Mouse (Mus musculus) heart, embryonic 10.5 days (tissue): ENCODE data around the gene Gm6525. TPM values are rescaled to one million over a fixed set of nuclear protein-coding genes. Genes with fewer than 3 reads are reported as not detected.

Source experiments
- DNase-seq: peaks from one replicate; pipeline ENCODE4 v3.0.0-alpha.2; 2017; ENCODE audit warnings: low spot score
- H3K27ac ChIP-seq: fragments of 300-500 bp; sonication (generic); 2 replicates; pipeline ENCODE4 v1.5.1; 2016; ENCODE audit warnings: mild to moderate bottlenecking
- H3K27me3 ChIP-seq: fragments of 300-500 bp; sonication (generic); 2 replicates; pipeline ENCODE4 v1.6.1; 2016; ENCODE audit warnings: mild to moderate bottlenecking; ENCODE audit not compliant: poor library complexity, insufficient read depth, severe bottlenecking
- H3K36me3 ChIP-seq: fragments of 300-500 bp; sonication (generic); 2 replicates; pipeline ENCODE4 v1.6.1; 2016; ENCODE audit warnings: mild to moderate bottlenecking, moderate library complexity
- H3K4me1 ChIP-seq: fragments of 300-500 bp; sonication (generic); 2 replicates; pipeline ENCODE4 v1.6.1; 2016; ENCODE audit warnings: mild to moderate bottlenecking
- H3K4me3 ChIP-seq: fragments of 300-500 bp; sonication (generic); 2 replicates; pipeline ENCODE4 v1.5.1; 2016; ENCODE audit warnings: mild to moderate bottlenecking, moderate library complexity
- H3K9me3 ChIP-seq: fragments of 300-500 bp; sonication (generic); 2 replicates; pipeline ENCODE4 v1.6.1; 2016; ENCODE audit warnings: mild to moderate bottlenecking, moderate library complexity
- WGBS: fragments of 180-500 bp; shearing (Covaris S2); methylation state at CpG from one replicate; pipeline ENCODE4 v1.1.7; 2016; 5-methylcytosine and 5-hydroxymethylcytosine counted together
- polyA plus RNA-seq: library from polyadenylated mRNA; unstranded; fragments of >200 nt; fragmentation: Nextera tagmentation; extraction: Ambion mirVana; gene quantifications from 2 replicates; pipeline ENCODE4 v1.2.1, GENCODE M21; 2016

Gene Gm6525
- polyA plus RNA-seq, 1 experiment from 2014 or later = 0.25 TPM

GRCm38 (mm10) chr3:84154721-84155141 is 19.2 kb upstream of the Gm6525 start:
- peaks cover 12% of the 10 kb centered on the region for H3K4me1 ChIP-seq
- WGBS = 14% methylated on average over 12 of the region's 12 CpGs
- H3K9me3 ChIP-seq = no peaks in the 10 kb centered on the region
- peak overlapping the region; percentile 92; the same call in 1 of the 2 replicates for H3K27ac ChIP-seq
- H3K27me3 ChIP-seq = no peaks in the 10 kb centered on the region
- peak; percentile 42 for DNase-seq
- peak overlapping the region; percentile 75 for H3K4me3 ChIP-seq
- 0 out of 2 replicates have a peak, but pooled peaks cover 2% of the 10 kb centered on the region for H3K36me3 ChIP-seq

- no peak for DNase-seq
- H3K4me1 ChIP-seq = peaks cover 12% of the 10 kb centered on the region
- peak overlapping the region; percentile 75 for H3K4me3 ChIP-seq
- WGBS = under 1% methylated on average over 25 of the region's 27 CpGs
- no peaks in the 10 kb centered on the region for H3K9me3 ChIP-seq
- peak overlapping the region; percentile 92 for H3K27ac ChIP-seq
- no peaks in the 10 kb centered on the region for H3K36me3 ChIP-seq
- H3K27me3 ChIP-seq = no peaks in the 10 kb centered on the region
Observed at GRCm38 (mm10) chr3:84155146-84155545, 18.8 kb upstream of the Gm6525 start.

- under 1% methylated on average over 29 of the region's 29 CpGs for WGBS
- peak within 1 kb of the TSS; percentile 92 for H3K27ac ChIP-seq
- no peaks in the 10 kb centered on the region for H3K27me3 ChIP-seq
- peak; percentile 99 for DNase-seq
- H3K36me3 ChIP-seq = no peaks in the 10 kb centered on the region
- no peaks in the 10 kb centered on the region for H3K9me3 ChIP-seq
- H3K4me3 ChIP-seq = peak within 1 kb of the TSS; percentile 75
- H3K4me1 ChIP-seq = peaks cover 12% of the 10 kb centered on the region
Observed at GRCm38 (mm10) chr3:84155558-84156006, 18.3 kb upstream of the Gm6525 start, which contains the start of gene Mnd1. Gene Mnd1, minus strand, starts transcription at chr3:84155786.

- Histone ChIP-seq H3K4me1 (peaks cover 12% of the 10 kb centered on the region), H3K4me3 (peak overlapping the region; percentile 75; the same call in 1 of the 2 replicates), H3K9me3 (no peaks in the 10 kb centered on the region), H3K27ac (no peak overlapping the region; the same call in 1 of the 2 replicates), H3K36me3 (no peaks in the 10 kb centered on the region), H3K27me3 (no peaks in the 10 kb centered on the region)
- WGBS = 61% methylated on average over 6 of the region's 6 CpGs
- peak; percentile 58 for DNase-seq
Observed at GRCm38 (mm10) chr3:84156105-84156504, 17.8 kb upstream of the Gm6525 start.

- no peaks in the 10 kb centered on the region for H3K27me3 ChIP-seq
- no peaks in the 10 kb centered on the region for H3K9me3 ChIP-seq
- no peak overlapping the region for H3K4me3 ChIP-seq
- DNase-seq = peak; percentile 30
- no peak overlapping the region for H3K27ac ChIP-seq
- no peaks in the 10 kb centered on the region for H3K36me3 ChIP-seq
- H3K4me1 ChIP-seq = peaks cover 12% of the 10 kb centered on the region
- 73% methylated on average over 4 of the region's 4 CpGs for WGBS
Observed at GRCm38 (mm10) chr3:84157011-84157410, 16.9 kb upstream of the Gm6525 start.

- H3K4me3 ChIP-seq = no peak overlapping the region
- WGBS = 76% methylated on average over 4 of the region's 4 CpGs
Observed at GRCm38 (mm10) chr3:84157559-84158350, 16.1 kb upstream of the Gm6525 start.

GRCm38 (mm10) chr3:84165391-84165790 is 8.5 kb upstream of the Gm6525 start:
- Histone ChIP-seq H3K4me1 (no peaks in the 10 kb centered on the region), H3K36me3 (peaks cover 5% of the 10 kb centered on the region; the same call in 1 of the 2 replicates), H3K27me3 (no peaks in the 10 kb centered on the region), H3K9me3 (no peaks in the 10 kb centered on the region), H3K27ac (no peak overlapping the region), H3K4me3 (no peak overlapping the region)
- peak; percentile 71 for DNase-seq
- WGBS = 92% methylated on average over 3 of the region's 3 CpGs

More at GRCm38 (mm10) chr3:84157559-84158350, 16.1 kb upstream of the Gm6525 start:
- H3K36me3 ChIP-seq = no peaks in the 10 kb centered on the region
- no peaks in the 10 kb centered on the region for H3K27me3 ChIP-seq
- H3K27ac ChIP-seq = no peak overlapping the region
- peak; percentile 63 for DNase-seq
- no peaks in the 10 kb centered on the region for H3K9me3 ChIP-seq
- H3K4me1 ChIP-seq = peaks cover 12% of the 10 kb centered on the region

- no peak overlapping the region for H3K27ac ChIP-seq
- peaks cover 5% of the 10 kb centered on the region; the same call in 1 of the 2 replicates for H3K36me3 ChIP-seq
- DNase-seq = no peak
- no peaks in the 10 kb centered on the region for H3K27me3 ChIP-seq
- no peaks in the 10 kb centered on the region for H3K9me3 ChIP-seq
- no peaks in the 10 kb centered on the region for H3K4me1 ChIP-seq
- WGBS = 85% methylated on average over 5 of the region's 5 CpGs
- H3K4me3 ChIP-seq = no peak overlapping the region
Observed at GRCm38 (mm10) chr3:84166073-84166472, 7.8 kb upstream of the Gm6525 start.

GRCm38 (mm10) chr3:84168943-84169342 is 5.0 kb upstream of the Gm6525 start:
- Histone ChIP-seq H3K4me3 (no peak overlapping the region), H3K9me3 (no peaks in the 10 kb centered on the region), H3K27me3 (no peaks in the 10 kb centered on the region), H3K4me1 (peaks cover 3% of the 10 kb centered on the region; the same call in 1 of the 2 replicates), H3K27ac (no peak overlapping the region), H3K36me3 (peaks cover 7% of the 10 kb centered on the region; the same call in 1 of the 2 replicates)
- 85% methylated on average over 6 of the region's 6 CpGs for WGBS
- DNase-seq = peak; percentile 24

GRCm38 (mm10) chr3:84169393-84170005 is 4.4 kb upstream of the Gm6525 start:
- H3K27ac ChIP-seq = no peak overlapping the region
- 64% methylated on average over 8 of the region's 8 CpGs for WGBS
- DNase-seq = peak; percentile 30
- H3K36me3 ChIP-seq = peaks cover 5% of the 10 kb centered on the region; the same call in 1 of the 2 replicates
- no peaks in the 10 kb centered on the region for H3K27me3 ChIP-seq
- peaks cover 3% of the 10 kb centered on the region; the same call in 1 of the 2 replicates for H3K4me1 ChIP-seq
- no peak overlapping the region for H3K4me3 ChIP-seq
- H3K9me3 ChIP-seq = no peaks in the 10 kb centered on the region

- H3K27me3 ChIP-seq = no peaks in the 10 kb centered on the region
- peak overlapping the region; percentile 27; the same call in 1 of the 2 replicates for H3K4me3 ChIP-seq
- no peak overlapping the region for H3K27ac ChIP-seq
- H3K36me3 ChIP-seq = peaks cover 2% of the 10 kb centered on the region; the same call in 1 of the 2 replicates
- 33% methylated on average over 11 of the region's 11 CpGs for whole genome bisulfite sequencing
- H3K4me1 ChIP-seq = peaks cover 3% of the 10 kb centered on the region; the same call in 1 of the 2 replicates
- no peak for DNase-seq
- H3K9me3 ChIP-seq = no peaks in the 10 kb centered on the region
Observed at GRCm38 (mm10) chr3:84172406-84172805, 1.5 kb upstream of the Gm6525 start.

- peak; percentile 82 for DNase-seq
- H3K4me3 ChIP-seq = no peak overlapping the region
- H3K27ac ChIP-seq = no peak overlapping the region
- WGBS = 56% methylated on average over 7 of the region's 7 CpGs
- no peaks in the 10 kb centered on the region for H3K9me3 ChIP-seq
- H3K27me3 ChIP-seq = no peaks in the 10 kb centered on the region
- peaks cover 3% of the 10 kb centered on the region; the same call in 1 of the 2 replicates for H3K4me1 ChIP-seq
- H3K36me3 ChIP-seq = 0 out of 2 replicates have a peak, but pooled peaks cover 2% of the 10 kb centered on the region
Observed at GRCm38 (mm10) chr3:84175337-84176315, 1.7 kb downstream of the Gm6525 start.
